Mouse (Mus musculus) liver, embryonic 14.5 days (tissue): ENCODE data around the gene Emc10.

Source experiments
- CTCF ChIP-seq: IDR thresholded peaks from 2 replicates; pipeline ENCODE4 v1.5.1; 2016; ENCODE audit warnings: antibody characterized with exemption, low read depth, control low read depth
- EP300 ChIP-seq: IDR thresholded peaks from 2 replicates; pipeline ENCODE4 v1.6.1; 2016; ENCODE audit warnings: antibody characterized with exemption, low read depth

GRCm38 (mm10) chr7:44484109-44484508 is 12.2 kb downstream of the Emc10 start:
- TF ChIP-seq CTCF (no peak), EP300 (no peak)
